Mouse (Mus musculus) heart, adult 2 months (tissue): Measurements from ENCODE around the gene Cyp2j12.

ENCODE experiments used
- CTCF ChIP-seq: fragments of 200-600 bp; IDR thresholded peaks from 2 replicates; pipeline ENCODE4 v1.8.1; 2022; ENCODE audit warnings: antibody characterized with exemption, mild to moderate bottlenecking, moderate library complexity
- EP300 ChIP-seq: fragments of 200-500 bp; IDR thresholded peaks from 2 replicates; pipeline ENCODE4 v1.6.1; 2011; ENCODE audit warnings: low read depth, low read length, control low read depth; ENCODE audit not compliant: insufficient read depth

GRCm38 (mm10) chr4:96096841-96097240 is 44.1 kb downstream of the Cyp2j12 start:
- no peak for TF ChIP-seq CTCF
- TF ChIP-seq EP300 = no peak
